Mouse (Mus musculus) left cerebral cortex, postnatal 36 days (tissue): ENCODE measurements around the gene H2afx. TPM values are rescaled to one million over a fixed set of nuclear protein-coding genes. Genes with fewer than 3 reads are reported as not detected.
A peak's percentile ranks its signal among the peaks of the same experiment; 100 is the strongest.
"Not testable (repeated sequence)": the region's sequence is repeated elsewhere in the genome, so short reads cannot be mapped to it uniquely, and the experiment has no call there.

Experiments
- DNase-seq, 2 experiments: peaks; one replicate each; pipeline ENCODE4 v3.0.0; 2021 to 2022; ENCODE audit warnings: low spot score in 2 of 2, mixed read lengths in 1 of 2
- intact Hi-C: fragments of 180-260 bp; cut with DNase I; formaldehyde crosslinking; loops from one replicate; pipeline ENCODE4 v1.15.1; 2025
- total RNA-seq, 2 experiments: library from RNA; stranded (reverse); gene quantifications; 2 replicates each; pipeline ENCODE4 v1.2.3; 2021

H2afx gene
- total RNA-seq: 10 to 100 TPM; 53.2 to 62.5 TPM

GRCm38 (mm10) chr9:44334396-44335330 is at the start of gene H2afx:
H2afx (plus strand) TSS chr9:44334694.
- intact Hi-C loops: loop anchor here (10.0 kb wide), 1 partner anchor 100 kb away; the partner anchor contains the start of gene Cbl
- DNase-seq: peak; percentile 96 to 98

GRCm38 (mm10) chr9:44286256-44286850 is 48.1 kb upstream of the H2afx start:
- intact Hi-C loops: no loop called here
- DNase-seq: no peak

DNA sequence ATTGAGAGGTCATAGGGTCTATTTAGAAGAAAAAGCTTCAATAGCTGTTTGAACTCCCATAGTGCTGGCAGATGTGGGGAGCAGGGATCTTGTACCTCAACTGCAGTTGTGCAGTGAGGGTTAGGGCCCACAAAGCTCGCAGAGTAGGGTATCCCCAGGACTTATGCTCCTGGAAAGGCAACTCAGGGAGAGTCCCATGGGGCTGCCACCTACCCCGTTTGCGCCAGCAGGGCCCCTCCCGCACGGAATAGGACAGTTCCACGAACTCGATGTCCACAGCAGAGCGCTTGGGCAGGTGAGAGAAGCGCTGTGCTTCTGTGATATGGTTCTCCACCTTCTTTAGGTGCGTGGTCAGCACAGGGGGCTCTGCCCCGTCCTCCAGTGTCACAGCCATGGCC is 47.5 kb upstream of the H2afx start:
- intact Hi-C loops: no loop called here
- peak in 1 of 2 experiments; percentile 18 for DNase-seq

DNA sequence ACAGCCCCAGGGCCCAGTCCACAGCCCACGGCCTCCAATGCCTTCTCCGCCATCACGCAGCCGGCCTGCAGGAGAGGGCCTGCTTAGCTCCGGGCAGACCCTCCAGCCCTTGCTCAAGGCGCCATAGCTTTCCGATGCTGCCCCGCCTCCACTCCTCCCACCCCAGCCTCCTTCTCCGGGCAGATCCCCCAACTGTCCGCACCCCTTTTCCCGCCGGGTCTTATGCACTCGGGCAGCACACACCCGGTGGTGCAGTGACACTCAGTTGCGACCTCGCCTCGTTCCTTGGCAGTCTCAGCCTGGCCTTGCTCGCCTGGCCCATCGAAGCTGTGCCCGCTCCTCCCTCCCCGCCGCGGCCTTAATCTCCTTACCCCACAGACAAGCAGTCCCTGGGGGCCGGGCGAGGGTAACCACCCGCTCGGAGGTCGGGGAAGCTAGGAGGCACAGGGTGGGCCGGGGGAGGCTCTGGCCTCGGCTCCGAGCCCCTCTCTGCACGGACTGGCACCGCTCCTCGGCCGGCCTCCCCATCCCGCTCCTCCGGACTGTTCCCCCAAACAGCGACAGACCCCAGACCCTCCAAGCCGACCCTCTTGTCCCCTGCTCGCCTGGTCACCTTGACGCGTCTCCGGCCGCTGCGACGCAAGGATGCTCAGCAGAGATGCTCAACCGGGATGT is 47.0 kb upstream of the H2afx start:
- peak; percentile 36 to 52 for DNase-seq
- intact Hi-C loops: no loop called here

DNA sequence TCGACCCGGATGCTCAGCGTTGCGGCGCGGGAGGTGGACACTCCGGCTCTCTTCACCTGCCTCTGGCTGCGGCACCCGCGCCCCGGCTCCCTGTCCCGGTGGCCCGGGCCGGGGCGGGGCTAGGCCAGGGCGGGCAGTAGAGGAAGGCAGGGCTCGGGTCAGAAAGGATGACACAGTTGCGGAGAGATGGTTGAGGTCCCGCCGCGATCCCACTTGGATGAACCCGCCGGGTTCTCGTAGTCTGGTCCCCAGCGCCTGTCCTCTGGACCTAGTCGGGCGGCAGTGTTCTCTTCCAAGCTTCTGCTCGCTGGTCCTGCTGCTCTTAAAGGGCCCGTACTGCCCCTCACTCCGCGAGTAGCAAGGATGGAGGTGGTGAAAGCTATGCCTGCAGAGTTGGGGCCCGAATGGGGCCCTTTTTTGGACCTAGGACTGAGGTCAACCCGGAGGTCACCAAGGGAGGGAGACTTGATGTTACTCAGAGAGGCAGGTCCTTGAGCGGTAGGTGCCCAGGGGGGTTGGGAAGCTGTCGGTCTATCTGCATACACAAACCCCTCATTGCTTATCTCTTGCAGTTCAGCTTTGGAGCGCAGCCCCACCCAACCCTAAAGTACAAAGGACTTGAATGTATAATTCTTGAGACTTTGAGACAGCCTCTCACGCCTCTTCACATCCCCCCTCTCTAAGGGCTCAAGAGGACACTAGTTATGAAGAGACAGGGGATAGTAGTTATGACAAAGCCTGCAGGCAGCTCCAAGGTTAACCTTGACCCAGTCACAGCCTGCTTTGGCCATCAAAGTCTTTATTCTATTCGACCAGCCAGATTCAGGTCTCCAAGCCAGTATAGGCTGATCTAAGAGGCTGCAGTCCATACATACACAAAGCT is 46.2 kb upstream of the H2afx start, which contains the start of gene Abcg4:
Gene Abcg4 (minus strand): TSS at position 540 of the 883 bp plus-strand sequence.
- intact Hi-C loops: no loop called here
- DNase-seq: peak; percentile 66 to 75

- intact Hi-C loops: no loop called here
Measured at GRCm38 (mm10) chr9:44288959-44289291, 45.6 kb upstream of the H2afx start.

GRCm38 (mm10) chr9:44292490-44292889 is 42.0 kb upstream of the H2afx start:
- intact Hi-C loops: no loop called here
- no peak for DNase-seq

More at GRCm38 (mm10) chr9:44288959-44289291, 45.6 kb upstream of the H2afx start:
- no peak for DNase-seq

DNA sequence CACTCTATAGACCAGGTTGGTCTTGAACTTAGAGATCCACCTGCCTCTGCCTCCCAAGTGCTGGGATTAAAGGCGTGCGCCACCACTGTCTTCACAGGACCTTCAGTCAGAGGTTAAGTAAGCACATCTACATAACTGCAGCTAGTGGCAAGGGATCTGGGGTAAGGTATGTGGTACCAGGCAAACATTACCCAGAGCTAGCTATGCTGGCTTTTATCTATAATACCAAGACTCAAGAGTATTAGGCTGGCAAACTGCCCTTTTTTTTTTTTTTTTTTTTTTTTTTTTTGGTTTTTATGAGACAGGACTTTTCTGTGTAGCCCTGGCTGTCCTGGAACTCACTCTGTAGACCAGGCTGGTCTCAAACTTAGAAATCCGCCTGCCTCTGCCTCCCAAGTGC is 34.5 kb upstream of the H2afx start:
- intact Hi-C loops: not testable (repeated sequence)

DNA sequence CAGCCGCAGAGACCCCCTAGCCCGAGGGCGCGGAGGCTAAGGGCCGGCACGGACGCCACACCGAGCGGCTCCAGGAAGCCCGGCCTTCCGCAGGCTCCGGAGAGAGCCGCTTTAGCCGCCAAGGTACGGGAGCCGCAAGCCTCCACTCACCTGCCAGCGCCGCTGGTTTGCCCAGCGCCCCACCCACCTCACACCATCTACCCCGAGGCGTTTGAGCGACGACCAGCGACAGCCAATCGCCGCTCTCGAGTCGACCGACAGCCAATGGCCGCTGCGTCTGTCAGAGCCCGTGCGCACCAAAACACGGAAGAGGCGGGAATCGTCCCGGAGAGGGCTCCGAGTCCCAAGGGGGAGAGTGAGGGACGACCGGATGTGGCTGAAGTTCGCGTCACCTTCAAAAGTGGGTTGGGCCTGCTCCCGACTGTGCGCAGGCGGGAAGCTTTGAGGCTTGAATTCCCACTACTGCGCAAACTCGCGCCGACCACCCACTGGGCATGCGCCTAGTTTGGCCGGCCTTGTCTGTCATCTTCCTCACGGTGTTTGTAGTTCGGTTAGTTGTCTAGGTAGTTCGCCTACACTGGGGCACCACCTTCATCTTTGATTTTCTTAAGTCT is 28.9 kb upstream of the H2afx start, which contains the start of gene Hinfp:
Gene Hinfp (minus strand): TSS at position 206 of the 614 bp plus-strand sequence.
- peak; percentile 98 for DNase-seq
- intact Hi-C loops: no loop called here

More for the DNA sequence above, 34.5 kb upstream of the H2afx start:
- not testable (repeated sequence) for DNase-seq

- DNase-seq: no peak
Measured at GRCm38 (mm10) chr9:44306532-44306931, 28.0 kb upstream of the H2afx start.

DNA sequence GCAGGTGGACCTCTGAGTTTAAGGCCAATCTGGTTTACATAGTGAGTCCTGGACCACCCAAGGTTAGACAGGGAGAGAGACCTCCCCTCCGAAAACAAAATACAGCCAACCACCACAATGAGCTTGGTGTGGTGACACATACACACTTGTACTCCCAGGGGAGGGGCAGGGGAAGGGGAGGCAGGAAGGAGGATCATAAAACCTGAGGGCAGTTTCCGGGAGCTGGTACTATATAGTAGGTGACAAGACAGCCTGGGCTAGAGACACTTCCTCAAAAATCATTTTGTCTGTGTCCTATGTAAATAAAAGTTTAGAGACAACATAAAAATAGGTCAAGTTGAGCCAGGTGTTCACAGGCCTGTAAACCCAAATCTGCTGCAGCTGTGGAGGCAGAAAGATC is 27.2 kb upstream of the H2afx start:
- intact Hi-C loops: no loop called here
- no peak for DNase-seq

More at GRCm38 (mm10) chr9:44306532-44306931, 28.0 kb upstream of the H2afx start:
- intact Hi-C loops: no loop called here

DNA sequence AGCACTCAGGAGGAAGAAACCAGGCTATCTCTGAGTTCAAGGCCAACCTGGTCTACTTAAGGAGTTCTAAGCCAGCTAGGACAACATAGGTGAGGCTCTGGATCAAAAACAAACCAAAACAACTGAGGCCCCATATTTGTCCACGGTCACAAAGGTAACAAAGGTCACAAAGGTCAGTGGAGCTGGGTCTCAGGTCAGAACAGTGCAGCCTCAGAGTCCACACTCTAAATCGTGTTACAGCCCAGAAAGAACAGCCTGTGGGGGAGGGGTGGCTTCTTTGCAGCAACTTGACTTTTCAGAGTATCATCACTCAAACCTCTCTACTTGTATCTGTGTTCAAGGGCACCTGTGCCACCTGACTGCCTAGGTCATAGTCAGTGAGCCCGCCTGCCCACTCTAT is 24.7 kb upstream of the H2afx start:
- intact Hi-C loops: no loop called here
- no peak for DNase-seq

DNA sequence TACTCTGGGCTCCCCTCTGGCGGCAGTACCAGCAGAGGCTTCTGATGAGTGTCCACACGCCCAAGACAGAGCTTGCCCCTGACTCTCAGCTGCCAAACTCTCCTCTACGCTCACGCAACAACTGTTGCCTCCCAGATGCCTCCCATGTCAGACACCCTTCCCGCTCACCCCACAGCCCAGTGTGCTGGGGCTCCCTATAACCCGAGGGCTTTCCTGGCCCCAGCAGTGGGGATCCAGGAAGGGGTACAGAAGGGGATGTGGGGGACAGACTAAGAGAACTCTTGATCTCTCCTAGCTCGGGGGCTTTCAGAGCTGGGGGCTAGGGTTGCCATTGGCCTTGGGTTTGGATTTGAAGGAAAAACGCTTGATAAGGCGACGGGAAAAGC is 23.8 kb upstream of the H2afx start:
- intact Hi-C loops: no loop called here
- no peak for DNase-seq

GRCm38 (mm10) chr9:44311136-44312134 is 23.1 kb upstream of the H2afx start:
- intact Hi-C loops: no loop called here
- DNase-seq: no peak

GRCm38 (mm10) chr9:44313476-44314256 is 20.8 kb upstream of the H2afx start:
- DNase-seq: peak; percentile 80 to 84
- intact Hi-C loops: no loop called here

GRCm38 (mm10) chr9:44314257-44314547 is 20.3 kb upstream of the H2afx start:
- DNase-seq: no peak
- intact Hi-C loops: no loop called here

DNA sequence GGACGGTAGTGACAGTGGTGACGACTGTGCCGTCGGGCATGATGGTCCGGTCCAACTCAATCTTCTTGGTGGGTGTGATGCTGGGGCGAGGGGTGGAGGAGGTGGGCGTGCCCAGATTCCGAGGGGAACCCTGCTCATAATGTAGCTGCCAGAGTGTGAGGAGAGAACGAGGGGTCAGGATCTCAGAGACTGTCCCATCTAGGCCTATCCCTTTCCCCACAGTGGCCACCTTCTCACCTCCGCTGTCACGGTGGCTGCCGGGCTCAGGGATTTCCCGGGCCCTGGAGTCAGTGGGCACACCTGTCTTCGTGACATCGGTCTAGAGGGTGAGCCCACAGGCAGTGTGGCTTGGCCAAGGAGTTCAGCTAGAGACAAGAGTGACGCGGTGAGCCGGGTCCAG is 19.6 kb upstream of the H2afx start:
- intact Hi-C loops: no loop called here
- no peak for DNase-seq
